Mouse (Mus musculus) limb, embryonic 12.5 days (tissue): ENCODE data around the gene Iqschfp. TPM values are rescaled to one million over a fixed set of nuclear protein-coding genes. Genes with fewer than 3 reads are reported as not detected.

Experiments
- ATAC-seq: fragments of 200-750 bp; cut with Nextera tagmentation; 2 replicates; pipeline ENCODE4 v1.8.0; 2017; ENCODE audit warnings: low read depth, moderate TSS enrichment; ENCODE audit not compliant: insufficient number of reproducible peaks, insufficient read depth, low FRiP score, low TSS enrichment
- H3K27ac ChIP-seq: fragments of 300-500 bp; sonication (generic); 2 replicates; pipeline ENCODE4 v1.5.1; 2016; ENCODE audit warnings: mild to moderate bottlenecking, moderate library complexity
- H3K27me3 ChIP-seq: fragments of 300-500 bp; sonication (generic); 2 replicates; pipeline ENCODE4 v1.6.1; 2016; ENCODE audit warnings: mild to moderate bottlenecking, moderate library complexity
- H3K36me3 ChIP-seq: fragments of 300-500 bp; sonication (generic); 2 replicates; pipeline ENCODE4 v1.6.1; 2016; ENCODE audit warnings: mild to moderate bottlenecking, moderate library complexity
- H3K4me1 ChIP-seq: fragments of 300-500 bp; sonication (generic); replicated peaks from 2 replicates; pipeline ENCODE4 v1.6.1; 2016
- H3K4me2 ChIP-seq: fragments of 300-500 bp; sonication (generic); 2 replicates; pipeline ENCODE4 v1.6.1; 2016; ENCODE audit warnings: mild to moderate bottlenecking, moderate library complexity
- H3K4me3 ChIP-seq: fragments of 300-500 bp; sonication (generic); replicated peaks from 2 replicates; pipeline ENCODE4 v1.5.1; 2016; ENCODE audit warnings: mild to moderate bottlenecking
- H3K9ac ChIP-seq: fragments of 300-500 bp; sonication (generic); replicated peaks from 2 replicates; pipeline ENCODE4 v1.6.1; 2016; ENCODE audit warnings: mild to moderate bottlenecking, moderate library complexity
- H3K9me3 ChIP-seq: fragments of 300-500 bp; sonication (generic); 2 replicates; pipeline ENCODE4 v1.6.1; 2016; ENCODE audit warnings: mild to moderate bottlenecking, moderate library complexity
- WGBS: fragments of 180-500 bp; shearing (Covaris S2); methylation state at CpG from one replicate; pipeline ENCODE4 v1.1.7; 2016; 5-methylcytosine and 5-hydroxymethylcytosine counted together
- polyA plus RNA-seq: library from polyadenylated mRNA; unstranded; fragments of >200 nt; fragmentation: Nextera tagmentation; extraction: Ambion mirVana; gene quantifications from 2 replicates; pipeline ENCODE4 v1.2.1, GENCODE M21; 2016

Gene Iqschfp
- polyA plus RNA-seq, 1 experiment from 2014 or later: 0.87 TPM

GRCm38 (mm10) chr3:68352961-68353360 lies 460.9 kb downstream of the Iqschfp start:
- Histone ChIP-seq H3K36me3 (no peaks in the 10 kb centered on the region), H3K4me1 (peaks cover 15% of the 10 kb centered on the region; the same call in 1 of the 2 replicates), H3K4me3 (no peak overlapping the region), H3K27me3 (peaks cover 2% of the 10 kb centered on the region; the same call in 1 of the 2 replicates), H3K9ac (no peak overlapping the region), H3K4me2 (no peak overlapping the region), H3K9me3 (0 out of 2 replicates have a peak, but pooled peaks cover 7% of the 10 kb centered on the region), H3K27ac (no peak overlapping the region)
- 88% methylated on average over 7 of the region's 7 CpGs for WGBS
- no peak for ATAC-seq

- no peak for ATAC-seq
- 56% methylated on average over 3 of the region's 3 CpGs for WGBS
Measured at GRCm38 (mm10) chr3:68353492-68353891, 461.5 kb downstream of the Iqschfp start.

GRCm38 (mm10) chr3:68356516-68356915 lies 464.5 kb downstream of the Iqschfp start:
- ATAC-seq: no peak
- H3K9ac ChIP-seq: no peak overlapping the region
- H3K36me3 ChIP-seq: no peaks in the 10 kb centered on the region
- 0 out of 2 replicates have a peak, but pooled peaks cover 7% of the 10 kb centered on the region for H3K9me3 ChIP-seq
- H3K4me3 ChIP-seq: no peak overlapping the region
- no peak overlapping the region for H3K27ac ChIP-seq
- H3K27me3 ChIP-seq: 0 out of 2 replicates have a peak, but pooled peaks cover 2% of the 10 kb centered on the region
- H3K4me1 ChIP-seq: peaks cover 5% of the 10 kb centered on the region; the same call in 1 of the 2 replicates
- no peak overlapping the region for H3K4me2 ChIP-seq
- WGBS: 81% methylated on average over 2 of the region's 2 CpGs

More at GRCm38 (mm10) chr3:68353492-68353891, 461.5 kb downstream of the Iqschfp start:
- H3K4me3 ChIP-seq: no peak overlapping the region
- no peaks in the 10 kb centered on the region for H3K36me3 ChIP-seq
- H3K27ac ChIP-seq: no peak overlapping the region
- H3K9ac ChIP-seq: no peak overlapping the region
- peaks cover 2% of the 10 kb centered on the region; the same call in 1 of the 2 replicates for H3K27me3 ChIP-seq
- 0 out of 2 replicates have a peak, but pooled peaks cover 7% of the 10 kb centered on the region for H3K9me3 ChIP-seq
- peaks cover 15% of the 10 kb centered on the region; the same call in 1 of the 2 replicates for H3K4me1 ChIP-seq
- no peak overlapping the region for H3K4me2 ChIP-seq

- H3K27me3 ChIP-seq: no peaks in the 10 kb centered on the region
- ATAC-seq: no peak
- no peaks in the 10 kb centered on the region for H3K4me1 ChIP-seq
- H3K9me3 ChIP-seq: no peaks in the 10 kb centered on the region
- no peak overlapping the region for H3K9ac ChIP-seq
- H3K4me3 ChIP-seq: no peak overlapping the region
- H3K36me3 ChIP-seq: no peaks in the 10 kb centered on the region
- H3K4me2 ChIP-seq: no peak overlapping the region
- H3K27ac ChIP-seq: no peak overlapping the region
Measured at GRCm38 (mm10) chr3:68368029-68368428, 476.0 kb downstream of the Iqschfp start.

GRCm38 (mm10) chr3:68372925-68373324 lies 480.9 kb downstream of the Iqschfp start:
- H3K4me3 ChIP-seq: no peak overlapping the region
- no peaks in the 10 kb centered on the region for H3K27me3 ChIP-seq
- H3K36me3 ChIP-seq: no peaks in the 10 kb centered on the region
- no peak overlapping the region for H3K27ac ChIP-seq
- no peak overlapping the region for H3K9ac ChIP-seq
- H3K4me1 ChIP-seq: no peaks in the 10 kb centered on the region
- no peak for ATAC-seq
- no peak overlapping the region for H3K4me2 ChIP-seq
- H3K9me3 ChIP-seq: no peaks in the 10 kb centered on the region
- 67% methylated on average over 1 of the region's 1 CpGs for whole genome bisulfite sequencing

GRCm38 (mm10) chr3:68375100-68375508 lies 483.1 kb downstream of the Iqschfp start:
- Histone ChIP-seq H3K27me3 (no peaks in the 10 kb centered on the region), H3K9me3 (no peaks in the 10 kb centered on the region), H3K4me2 (no peak overlapping the region), H3K27ac (no peak overlapping the region), H3K36me3 (no peaks in the 10 kb centered on the region), H3K9ac (no peak overlapping the region), H3K4me1 (peaks cover 5% of the 10 kb centered on the region; the same call in 1 of the 2 replicates), H3K4me3 (no peak overlapping the region)
- 62% methylated on average over 10 of the region's 10 CpGs for WGBS
- ATAC-seq: no peak

GRCm38 (mm10) chr3:68377452-68378198 lies 485.6 kb downstream of the Iqschfp start:
- Histone ChIP-seq H3K9me3 (no peaks in the 10 kb centered on the region), H3K9ac (no peak overlapping the region), H3K36me3 (no peaks in the 10 kb centered on the region), H3K27ac (no peak overlapping the region), H3K4me3 (no peak overlapping the region), H3K27me3 (peaks cover 3% of the 10 kb centered on the region; the same call in 1 of the 2 replicates), H3K4me2 (no peak overlapping the region), H3K4me1 (peaks cover 5% of the 10 kb centered on the region; the same call in 1 of the 2 replicates)
- no peak for ATAC-seq
- 81% methylated on average over 7 of the region's 7 CpGs for WGBS

- H3K4me3 ChIP-seq: no peak overlapping the region
- no peak overlapping the region for H3K27ac ChIP-seq
- ATAC-seq: no peak
- no peaks in the 10 kb centered on the region for H3K36me3 ChIP-seq
- H3K9ac ChIP-seq: no peak overlapping the region
- H3K27me3 ChIP-seq: peaks cover 3% of the 10 kb centered on the region; the same call in 1 of the 2 replicates
- H3K9me3 ChIP-seq: no peaks in the 10 kb centered on the region
- H3K4me2 ChIP-seq: peak overlapping the region; percentile 10; the same call in 1 of the 2 replicates
- H3K4me1 ChIP-seq: peaks cover 5% of the 10 kb centered on the region; the same call in 1 of the 2 replicates
- 37% methylated on average over 2 of the region's 2 CpGs for WGBS
Measured at GRCm38 (mm10) chr3:68378799-68379198, 486.8 kb downstream of the Iqschfp start.

- Histone ChIP-seq H3K9me3 (no peaks in the 10 kb centered on the region), H3K4me2 (peak overlapping the region; percentile 10; the same call in 1 of the 2 replicates)
- WGBS: 16% methylated on average over 7 of the region's 7 CpGs
Measured at GRCm38 (mm10) chr3:68379242-68379641, 487.2 kb downstream of the Iqschfp start.

GRCm38 (mm10) chr3:68383672-68384071 lies 491.6 kb downstream of the Iqschfp start:
- Histone ChIP-seq H3K27me3 (peaks cover 3% of the 10 kb centered on the region; the same call in 1 of the 2 replicates), H3K36me3 (no peaks in the 10 kb centered on the region), H3K4me3 (no peak overlapping the region), H3K27ac (no peak overlapping the region), H3K9ac (no peak overlapping the region), H3K4me2 (no peak overlapping the region), H3K9me3 (no peaks in the 10 kb centered on the region), H3K4me1 (peaks cover 12% of the 10 kb centered on the region)
- no peak for ATAC-seq

More at GRCm38 (mm10) chr3:68379242-68379641, 487.2 kb downstream of the Iqschfp start:
- H3K4me1 ChIP-seq: peaks cover 5% of the 10 kb centered on the region; the same call in 1 of the 2 replicates
- H3K27me3 ChIP-seq: peaks cover 3% of the 10 kb centered on the region; the same call in 1 of the 2 replicates
- no peak overlapping the region for H3K4me3 ChIP-seq
- H3K36me3 ChIP-seq: no peaks in the 10 kb centered on the region
- no peak overlapping the region for H3K27ac ChIP-seq
- no peak for ATAC-seq
- no peak overlapping the region for H3K9ac ChIP-seq

- no peak for ATAC-seq
- Histone ChIP-seq H3K4me1 (peaks cover 7% of the 10 kb centered on the region; the same call in 1 of the 2 replicates), H3K27ac (no peak overlapping the region), H3K9ac (no peak overlapping the region), H3K36me3 (no peaks in the 10 kb centered on the region), H3K4me2 (no peak overlapping the region), H3K4me3 (no peak overlapping the region), H3K9me3 (no peaks in the 10 kb centered on the region), H3K27me3 (peaks cover 2% of the 10 kb centered on the region; the same call in 1 of the 2 replicates)
- 83% methylated on average over 3 of the region's 3 CpGs for WGBS
Measured at GRCm38 (mm10) chr3:68385544-68385943, 493.5 kb downstream of the Iqschfp start.
